Mouse (Mus musculus) spleen, adult 12 weeks (tissue): ENCODE measurements around the gene Uimc1.

Experiments
- DNase-seq: peaks from one replicate; pipeline ENCODE4 v3.0.0; 2022; ENCODE audit warnings: low spot score

Gene Uimc1

DNA sequence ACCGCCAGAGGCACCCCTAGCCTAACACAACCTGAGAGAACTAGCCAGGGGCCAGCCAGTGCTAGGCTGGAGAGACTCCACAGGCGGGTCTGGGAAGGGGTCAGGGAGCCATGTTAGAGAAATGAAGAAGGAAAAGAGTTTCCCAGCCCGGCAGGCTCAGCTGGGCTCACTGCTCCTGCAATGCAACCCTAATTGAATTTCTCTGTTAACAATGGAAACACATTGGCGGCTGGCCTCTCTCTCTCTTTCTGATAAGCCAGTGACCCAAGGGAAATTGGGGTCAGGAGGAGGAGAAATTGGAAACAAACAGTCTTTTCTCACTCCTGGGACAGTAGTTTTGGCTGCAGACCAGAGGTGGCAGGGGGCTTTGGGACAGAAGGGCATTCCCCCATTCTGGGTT lies 105.5 kb downstream of the Uimc1 start:
- no peak for DNase-seq

DNA sequence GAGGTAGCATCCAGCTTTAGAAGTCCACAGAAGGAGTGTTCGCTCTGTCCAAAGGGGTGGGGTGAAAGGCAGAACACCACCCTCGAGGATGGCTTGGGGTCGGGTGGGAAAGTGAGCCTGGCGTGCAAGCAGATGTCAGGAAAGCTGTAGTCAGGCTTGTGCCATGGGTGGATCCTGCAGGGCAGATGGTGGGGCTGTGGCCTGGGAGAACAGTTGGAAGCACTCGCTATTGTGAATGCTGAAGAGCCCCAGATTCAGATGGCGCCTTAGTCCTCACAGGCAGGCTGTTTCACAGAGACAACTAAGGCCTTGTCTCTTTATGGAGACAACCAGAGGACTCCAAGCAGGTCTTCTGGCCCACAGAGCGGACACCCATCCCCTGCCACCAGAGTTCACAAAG lies 107.9 kb downstream of the Uimc1 start:
- no peak for DNase-seq

DNA sequence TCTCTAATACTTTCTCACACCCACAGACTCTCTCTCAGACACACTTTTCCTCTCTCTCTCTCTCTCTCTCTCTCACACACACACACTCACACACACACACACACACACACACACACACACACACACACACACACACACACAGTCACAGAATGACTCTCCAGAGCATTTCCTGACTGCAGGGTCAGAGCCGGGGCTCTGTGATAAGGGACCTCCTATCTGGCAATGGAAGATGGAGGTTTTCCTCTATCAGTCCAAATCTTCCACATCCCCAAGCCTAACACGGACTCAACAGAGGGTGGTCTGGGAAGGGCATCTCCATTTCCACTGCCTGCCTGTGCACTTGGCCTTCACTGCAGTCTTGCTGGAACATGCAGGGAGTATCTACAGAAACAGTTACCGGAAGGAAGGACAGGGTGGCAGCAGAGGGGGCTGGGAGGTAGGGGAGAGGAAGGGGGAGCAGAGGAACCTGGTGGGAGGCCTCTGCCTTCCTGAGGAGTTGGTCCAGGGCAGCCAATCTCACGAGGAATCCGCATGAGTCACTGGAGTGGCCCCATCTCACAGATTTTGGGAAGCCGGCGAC lies 111.8 kb downstream of the Uimc1 start:
- no peak for DNase-seq

DNA sequence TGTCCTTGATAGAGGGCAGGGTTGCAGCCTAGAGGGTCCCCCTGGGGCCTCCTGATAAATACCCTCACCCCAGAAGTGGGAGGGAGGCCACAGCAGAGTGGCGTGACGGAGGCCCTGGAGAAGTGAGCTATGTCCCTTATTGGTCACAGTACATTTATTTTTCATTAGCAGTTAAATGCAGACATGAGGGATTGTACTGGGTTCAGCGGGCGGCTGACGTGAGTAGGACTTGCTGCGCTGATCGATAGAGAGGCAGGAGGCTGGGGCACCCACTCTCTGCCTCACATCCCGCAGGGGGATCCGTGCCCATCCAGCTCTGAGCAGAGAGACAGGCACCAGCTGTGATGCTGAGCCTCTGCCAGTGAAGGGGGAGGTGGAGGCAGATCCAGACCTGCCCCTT lies 112.7 kb downstream of the Uimc1 start:
- DNase-seq = no peak

DNA sequence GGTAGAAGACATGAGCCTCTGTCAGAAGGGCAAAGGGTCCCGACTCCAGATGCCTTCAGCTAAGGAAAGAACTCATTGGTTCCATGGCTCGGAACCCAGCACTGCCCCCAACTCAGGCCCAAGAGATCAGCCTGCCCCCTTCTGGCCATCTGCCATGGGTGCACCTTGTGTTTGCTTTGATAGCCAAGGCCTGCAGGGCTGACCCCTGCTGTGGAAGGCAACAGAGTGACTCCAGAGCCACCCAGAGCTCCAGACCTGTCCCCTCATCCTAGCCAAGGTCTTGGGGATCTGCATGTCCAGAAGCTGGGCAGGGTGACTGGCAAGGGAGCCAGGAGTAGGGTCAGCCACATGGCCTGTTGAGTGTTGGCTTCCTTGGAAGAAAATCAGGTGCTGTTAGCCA lies 116.5 kb downstream of the Uimc1 start:
- DNase-seq = no peak

DNA sequence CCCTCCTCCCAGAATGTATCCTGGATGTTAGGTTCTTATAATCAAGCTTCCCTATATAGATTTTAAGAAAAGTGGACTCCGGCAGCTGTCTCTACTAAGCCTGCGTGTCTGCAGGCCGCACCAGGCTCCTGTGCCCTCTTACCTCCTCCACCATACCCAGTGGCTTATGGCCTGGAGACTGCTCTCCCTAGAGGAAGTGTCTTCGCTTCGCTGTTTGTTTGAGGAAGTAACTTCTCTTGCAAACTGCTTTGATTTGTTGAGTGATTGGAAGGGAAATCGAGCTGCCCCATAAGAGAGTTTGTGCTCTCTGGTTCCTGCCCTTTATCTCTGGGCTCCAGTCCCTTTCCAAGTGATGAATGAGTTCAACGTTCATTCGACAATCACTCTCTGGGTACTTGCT lies 117.1 kb downstream of the Uimc1 start:
- DNase-seq = no peak

DNA sequence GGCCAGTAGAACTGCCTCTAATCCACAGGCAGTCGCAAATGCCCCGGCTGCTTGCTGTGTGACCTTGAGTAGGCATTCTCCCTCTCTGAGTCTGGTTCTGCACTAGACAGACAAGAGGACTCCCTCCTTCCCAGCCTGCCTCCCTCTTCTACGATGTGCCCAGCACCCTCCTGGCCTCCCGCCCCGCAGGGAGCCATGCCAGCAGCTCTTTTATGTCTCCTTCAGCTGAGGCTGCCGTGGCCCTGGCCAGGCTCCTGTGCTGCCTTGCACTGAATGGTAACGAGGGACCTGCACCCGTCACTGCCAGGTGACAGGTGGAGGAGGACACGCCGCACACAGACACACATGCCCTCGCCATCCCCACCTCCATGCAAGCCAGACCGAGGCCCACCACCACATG lies 119.1 kb downstream of the Uimc1 start:
- DNase-seq = no peak

DNA sequence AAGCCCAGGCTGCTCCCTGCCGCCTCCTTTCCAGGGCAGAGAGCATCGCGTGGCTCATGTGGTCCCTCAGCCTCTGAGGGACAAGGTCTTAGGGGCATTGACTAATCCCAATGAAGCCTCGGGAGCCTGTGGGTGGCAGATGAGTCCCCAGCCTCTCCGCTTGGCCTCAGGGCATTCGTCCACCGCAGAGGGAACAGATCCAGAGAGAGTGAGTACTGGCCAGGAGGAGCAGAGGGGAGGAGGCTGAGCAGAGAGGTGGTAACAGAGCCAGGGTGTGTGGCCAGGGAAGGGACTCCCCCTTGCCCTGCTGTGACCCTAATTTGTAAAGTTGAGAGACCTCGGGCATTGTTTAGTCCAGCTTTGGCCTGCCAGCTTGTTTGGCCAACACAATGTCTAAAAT lies 121.3 kb downstream of the Uimc1 start:
- no peak for DNase-seq
